Mouse (Mus musculus): ENCODE measurements around the gene Utp3. TPM values are rescaled to one million over a fixed set of nuclear protein-coding genes. Genes with fewer than 3 reads are reported as not detected.

Gene Utp3
- polyA plus RNA-seq, 1 experiment, result 108 TPM

GRCm38 (mm10) chr5:88581343-88581742 is 27.1 kb downstream of the Utp3 start:
- no peak overlapping the region for H3K9ac ChIP-seq (ENCODE audit: low read depth, poor library complexity, severe bottlenecking)
- H3K36me3 ChIP-seq (ENCODE audit: control insufficient read depth, insufficient read depth, low read length, poor library complexity, severe bottlenecking), result no peaks in the 10 kb centered on the region
- no peak overlapping the region for H3K27ac ChIP-seq (ENCODE audit: insufficient read depth, low read length)
- TF ChIP-seq POLR2A (IDR thresholded peaks at IDR 0.05; ENCODE audit: insufficient read depth, low read length), result no peak
- no peak for TF ChIP-seq CTCF (IDR thresholded peaks at IDR 0.05; ENCODE audit: low read depth, low read length)
- no peak for TF ChIP-seq EP300 (IDR thresholded peaks at IDR 0.05; ENCODE audit: insufficient read depth, low read depth, low read length)
- H3K9me3 ChIP-seq (replicated peaks; ENCODE audit: control insufficient read depth, insufficient read depth, low read length, poor library complexity, severe bottlenecking), result no peaks in the 10 kb centered on the region
- H3K4me3 ChIP-seq (ENCODE audit: low read depth, low read length), result no peak overlapping the region
- no peaks in the 10 kb centered on the region for H3K4me1 ChIP-seq (ENCODE audit: control insufficient read depth, insufficient read depth, low read length)
- H3K27me3 ChIP-seq (ENCODE audit: control insufficient read depth, insufficient read depth, low read length, poor library complexity, severe bottlenecking), result no peaks in the 10 kb centered on the region

DNA sequence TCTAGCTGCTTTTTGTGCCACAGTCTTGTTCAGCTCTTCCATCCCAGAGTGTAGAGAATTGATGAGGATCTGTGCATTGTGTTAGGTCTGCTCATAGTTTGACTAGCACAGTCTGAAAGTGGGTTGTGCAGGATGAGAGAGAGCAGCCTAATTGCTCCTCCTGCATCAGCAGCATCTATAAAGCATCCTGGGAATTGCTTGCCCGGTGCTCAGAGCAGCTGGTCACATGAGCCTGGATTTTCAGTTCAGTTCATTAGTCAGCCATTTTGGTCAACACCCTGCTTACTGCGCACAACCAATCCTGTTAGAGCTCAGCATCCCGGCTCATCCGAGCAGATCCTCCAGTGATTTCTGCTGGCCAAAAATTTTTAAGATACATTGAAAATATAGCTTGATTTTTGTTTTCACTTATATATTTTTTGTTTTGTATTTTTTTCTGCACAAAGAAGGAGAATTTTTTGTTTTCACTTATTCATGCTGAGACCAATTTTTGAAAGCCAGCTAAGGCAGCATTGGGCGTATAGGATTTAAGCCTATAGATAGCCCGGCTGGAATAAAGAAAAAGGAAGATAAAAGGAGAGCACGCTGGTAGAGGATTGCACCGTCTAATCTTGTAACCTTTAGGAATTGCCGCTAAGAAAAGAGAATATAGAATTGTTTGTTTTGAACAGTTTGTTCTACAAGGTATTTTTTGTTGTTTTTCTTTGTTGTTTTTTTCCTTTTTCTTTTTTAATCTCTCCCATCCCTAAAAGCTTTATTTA is 29.2 kb downstream of the Utp3 start:
- no peak overlapping the region for H3K9ac ChIP-seq (ENCODE audit: low read depth, poor library complexity, severe bottlenecking)
- H3K27me3 ChIP-seq (ENCODE audit: control insufficient read depth, insufficient read depth, low read length, poor library complexity, severe bottlenecking), result no peaks in the 10 kb centered on the region
- no peaks in the 10 kb centered on the region for H3K9me3 ChIP-seq (replicated peaks; ENCODE audit: control insufficient read depth, insufficient read depth, low read length, poor library complexity, severe bottlenecking)
- H3K27ac ChIP-seq (ENCODE audit: insufficient read depth, low read length), result no peak overlapping the region
- H3K4me3 ChIP-seq (ENCODE audit: low read depth, low read length), result no peak overlapping the region
- H3K4me1 ChIP-seq (ENCODE audit: control insufficient read depth, insufficient read depth, low read length), result no peaks in the 10 kb centered on the region
- H3K36me3 ChIP-seq (ENCODE audit: control insufficient read depth, insufficient read depth, low read length, poor library complexity, severe bottlenecking), result no peaks in the 10 kb centered on the region
- TF ChIP-seq EP300 (IDR thresholded peaks at IDR 0.05; ENCODE audit: insufficient read depth, low read depth, low read length) (no peak), POLR2A (IDR thresholded peaks at IDR 0.05; ENCODE audit: insufficient read depth, low read length) (no peak), CTCF (IDR thresholded peaks at IDR 0.05; ENCODE audit: low read depth, low read length) (no peak)

- Histone ChIP-seq H3K9ac (ENCODE audit: low read depth, poor library complexity, severe bottlenecking) (no peak overlapping the region), H3K27me3 (ENCODE audit: control insufficient read depth, insufficient read depth, low read length, poor library complexity, severe bottlenecking) (no peaks in the 10 kb centered on the region), H3K4me1 (ENCODE audit: control insufficient read depth, insufficient read depth, low read length) (no peaks in the 10 kb centered on the region), H3K9me3 (replicated peaks; ENCODE audit: control insufficient read depth, insufficient read depth, low read length, poor library complexity, severe bottlenecking) (no peaks in the 10 kb centered on the region), H3K27ac (ENCODE audit: insufficient read depth, low read length) (no peak overlapping the region), H3K36me3 (ENCODE audit: control insufficient read depth, insufficient read depth, low read length, poor library complexity, severe bottlenecking) (no peaks in the 10 kb centered on the region), H3K4me3 (ENCODE audit: low read depth, low read length) (no peak overlapping the region)
- no peak for TF ChIP-seq EP300 (IDR thresholded peaks at IDR 0.05; ENCODE audit: insufficient read depth, low read depth, low read length)
- TF ChIP-seq CTCF (IDR thresholded peaks at IDR 0.05; ENCODE audit: low read depth, low read length), result no peak
- TF ChIP-seq POLR2A (IDR thresholded peaks at IDR 0.05; ENCODE audit: insufficient read depth, low read length), result no peak
Observed at GRCm38 (mm10) chr5:88584061-88584460, 29.8 kb downstream of the Utp3 start.

- TF ChIP-seq POLR2A (IDR thresholded peaks at IDR 0.05; ENCODE audit: insufficient read depth, low read length) (no peak), CTCF (IDR thresholded peaks at IDR 0.05; ENCODE audit: low read depth, low read length) (no peak), EP300 (IDR thresholded peaks at IDR 0.05; ENCODE audit: insufficient read depth, low read depth, low read length) (no peak)
- Histone ChIP-seq H3K27me3 (ENCODE audit: control insufficient read depth, insufficient read depth, low read length, poor library complexity, severe bottlenecking) (no peaks in the 10 kb centered on the region), H3K9me3 (replicated peaks; ENCODE audit: control insufficient read depth, insufficient read depth, low read length, poor library complexity, severe bottlenecking) (no peaks in the 10 kb centered on the region), H3K4me1 (ENCODE audit: control insufficient read depth, insufficient read depth, low read length) (peaks cover 2% of the 10 kb centered on the region), H3K9ac (ENCODE audit: low read depth, poor library complexity, severe bottlenecking) (no peak overlapping the region), H3K27ac (ENCODE audit: insufficient read depth, low read length) (no peak overlapping the region), H3K4me3 (ENCODE audit: low read depth, low read length) (no peak overlapping the region), H3K36me3 (ENCODE audit: control insufficient read depth, insufficient read depth, low read length, poor library complexity, severe bottlenecking) (no peaks in the 10 kb centered on the region)
Observed at GRCm38 (mm10) chr5:88586407-88587174, 32.3 kb downstream of the Utp3 start.

- Histone ChIP-seq H3K36me3 (ENCODE audit: control insufficient read depth, insufficient read depth, low read length, poor library complexity, severe bottlenecking) (no peaks in the 10 kb centered on the region), H3K9me3 (replicated peaks; ENCODE audit: control insufficient read depth, insufficient read depth, low read length, poor library complexity, severe bottlenecking) (no peaks in the 10 kb centered on the region), H3K27me3 (ENCODE audit: control insufficient read depth, insufficient read depth, low read length, poor library complexity, severe bottlenecking) (no peaks in the 10 kb centered on the region), H3K27ac (ENCODE audit: insufficient read depth, low read length) (no peak overlapping the region), H3K4me3 (ENCODE audit: low read depth, low read length) (no peak overlapping the region), H3K9ac (ENCODE audit: low read depth, poor library complexity, severe bottlenecking) (no peak overlapping the region), H3K4me1 (ENCODE audit: control insufficient read depth, insufficient read depth, low read length) (peaks cover 2% of the 10 kb centered on the region)
- no peak for TF ChIP-seq POLR2A (IDR thresholded peaks at IDR 0.05; ENCODE audit: insufficient read depth, low read length)
- no peak for TF ChIP-seq CTCF (IDR thresholded peaks at IDR 0.05; ENCODE audit: low read depth, low read length)
- TF ChIP-seq EP300 (IDR thresholded peaks at IDR 0.05; ENCODE audit: insufficient read depth, low read depth, low read length), result no peak
Observed at GRCm38 (mm10) chr5:88587211-88587934, 33.1 kb downstream of the Utp3 start.

All from ES-Bruce4 (cell line).